Mouse (Mus musculus): ENCODE data around the gene Igf1r. TPM values are rescaled to one million over a fixed set of nuclear protein-coding genes. Genes with fewer than 3 reads are reported as not detected.

Gene Igf1r
- total RNA-seq, 2 experiments from 2014 or later, result 10.1 to 15.5 TPM

GRCm38 (mm10) chr7:68119605-68120004 lies 167.0 kb downstream of the Igf1r start:
- no peak for DNase-seq

GRCm38 (mm10) chr7:68122418-68122817 lies 169.8 kb downstream of the Igf1r start:
- DNase-seq, result no peak

GRCm38 (mm10) chr7:68125347-68125746 lies 172.7 kb downstream of the Igf1r start:
- DNase-seq, result no peak

GRCm38 (mm10) chr7:68127799-68128261 lies 175.2 kb downstream of the Igf1r start:
- peak in 1 of 2 experiments; percentile 59 for DNase-seq

- DNase-seq, result peak in 1 of 2 experiments; percentile 68
Measured at GRCm38 (mm10) chr7:68128271-68128674, 175.6 kb downstream of the Igf1r start.

- DNase-seq, result peak; percentile 99 to 100
Measured at GRCm38 (mm10) chr7:68129077-68129511, 176.5 kb downstream of the Igf1r start.

- peak; percentile 93 to 98 for DNase-seq
Measured at GRCm38 (mm10) chr7:68129546-68130253, 177.1 kb downstream of the Igf1r start.

GRCm38 (mm10) chr7:68130950-68131580 lies 178.4 kb downstream of the Igf1r start:
- DNase-seq, result peak; percentile 30 to 42

- no peak for DNase-seq
Measured at GRCm38 (mm10) chr7:68133679-68134078, 181.1 kb downstream of the Igf1r start.

GRCm38 (mm10) chr7:68134948-68135347 lies 182.3 kb downstream of the Igf1r start:
- peak; percentile 67 to 80 for DNase-seq

- DNase-seq, result no peak
Measured at GRCm38 (mm10) chr7:68136056-68136455, 183.4 kb downstream of the Igf1r start.

- no peak for DNase-seq
Measured at GRCm38 (mm10) chr7:68139384-68139783, 186.8 kb downstream of the Igf1r start.

- no peak for DNase-seq
Measured at GRCm38 (mm10) chr7:68140041-68140807, 187.6 kb downstream of the Igf1r start.

GRCm38 (mm10) chr7:68144266-68144665 lies 191.6 kb downstream of the Igf1r start:
- DNase-seq, result no peak

- no peak for DNase-seq
Measured at GRCm38 (mm10) chr7:68148297-68149048, 195.8 kb downstream of the Igf1r start.

- DNase-seq, result no peak
Measured at GRCm38 (mm10) chr7:68151892-68152291, 199.3 kb downstream of the Igf1r start.

GRCm38 (mm10) chr7:68152458-68152857 lies 199.8 kb downstream of the Igf1r start:
- no peak for DNase-seq

- DNase-seq, result no peak
Measured at GRCm38 (mm10) chr7:68153269-68153668, 200.6 kb downstream of the Igf1r start.

GRCm38 (mm10) chr7:68154588-68154987 lies 202.0 kb downstream of the Igf1r start:
- DNase-seq, result no peak

GRCm38 (mm10) chr7:68160094-68160791 lies 207.6 kb downstream of the Igf1r start:
- peak in 1 of 2 experiments; percentile 17 for DNase-seq

GRCm38 (mm10) chr7:68164074-68164473 lies 211.4 kb downstream of the Igf1r start:
- no peak for DNase-seq
